Mouse (Mus musculus) heart, postnatal 10 days (tissue): ENCODE data around the gene Akr1b3. TPM values are rescaled to one million over a fixed set of nuclear protein-coding genes. Genes with fewer than 3 reads are reported as not detected.
A peak's percentile ranks its signal among the peaks of the same experiment; 100 is the strongest.

Source experiments
- DNase-seq, 2 experiments: peaks; one replicate each; pipeline ENCODE4 v3.0.0; 2021
- intact Hi-C: fragments of 180-260 bp; cut with DNase I; formaldehyde crosslinking; loops from one replicate; pipeline ENCODE4 v1.15.1; 2025
- total RNA-seq, 2 experiments: library from RNA; stranded (reverse); gene quantifications; 2 replicates each; pipeline ENCODE4 v1.2.3; 2021

The Akr1b3 gene
- total RNA-seq, 2 experiments from 2014 or later = 196 to 211 TPM

DNA sequence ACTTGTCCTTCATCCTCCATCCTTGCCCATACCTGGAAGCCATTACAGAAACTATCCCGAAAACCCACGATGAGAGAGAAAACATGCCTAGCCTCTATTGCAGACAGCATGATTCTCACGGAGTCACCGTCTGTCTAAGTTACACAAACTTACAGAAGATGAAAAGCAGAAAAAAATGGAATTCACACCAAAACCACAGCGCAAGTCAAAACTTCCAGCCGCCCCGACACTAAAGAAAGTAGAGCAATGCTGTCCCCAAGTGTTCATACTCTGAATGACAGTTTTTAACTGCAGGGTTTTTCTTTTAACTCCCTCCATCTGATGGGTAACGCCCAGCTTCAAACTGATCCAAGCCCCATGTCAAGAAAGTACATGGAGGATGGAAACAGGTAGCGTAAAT lies 39.6 kb downstream of the Akr1b3 start:
- intact Hi-C loops = loop anchor here (2.0 to 5.0 kb wide), 2 partner anchors 73 to 85 kb away; no protein-coding TSS in a partner anchor
- DNase-seq = peak; percentile 69 to 81

- peak; percentile 70 to 78 for DNase-seq
- intact Hi-C loops = no loop called here
These were observed 42.9 kb downstream of the Akr1b3 start for GRCm38 (mm10) chr6:34274346-34274745.

GRCm38 (mm10) chr6:34273073-34273472 lies 44.2 kb downstream of the Akr1b3 start:
- intact Hi-C loops = no loop called here

GRCm38 (mm10) chr6:34272462-34272861 lies 44.8 kb downstream of the Akr1b3 start:
- intact Hi-C loops = no loop called here

More at GRCm38 (mm10) chr6:34273073-34273472, 44.2 kb downstream of the Akr1b3 start:
- no peak for DNase-seq

GRCm38 (mm10) chr6:34270717-34271116 lies 46.6 kb downstream of the Akr1b3 start:
- intact Hi-C loops = no loop called here

More at GRCm38 (mm10) chr6:34272462-34272861, 44.8 kb downstream of the Akr1b3 start:
- no peak for DNase-seq

GRCm38 (mm10) chr6:34258546-34258945 lies 58.7 kb downstream of the Akr1b3 start:
- intact Hi-C loops = no loop called here
- DNase-seq = no peak

More at GRCm38 (mm10) chr6:34270717-34271116, 46.6 kb downstream of the Akr1b3 start:
- DNase-seq = no peak

Other genes with a start within 250 kb of the Akr1b3 start
- 10 to 100 TPM; 12.1 to 15.1 TPM for gene Slc35b4, start 140.4 kb downstream of the Akr1b3 start, total RNA-seq
- 1 to 10 TPM; 7.3 to 7.6 TPM for gene Akr1b8, start 36.6 kb upstream of the Akr1b3 start, total RNA-seq
- 10 to 100 TPM; 61.2 to 68.5 TPM for gene Akr1b10, start 66.7 kb upstream of the Akr1b3 start, total RNA-seq
- not detected for gene Akr1b7, start 94.9 kb upstream of the Akr1b3 start, total RNA-seq
- 10 to 100 TPM; 49.0 to 74.4 TPM for gene Bpgm, start 158.7 kb upstream of the Akr1b3 start, total RNA-seq